Mouse (Mus musculus) intestine, embryonic 15.5 days (tissue): ENCODE results near the gene Rhox3h. TPM values are rescaled to one million over a fixed set of nuclear protein-coding genes. Genes with fewer than 3 reads are reported as not detected.
"Not testable (repeated sequence)": the region's sequence is repeated elsewhere in the genome, so short reads cannot be mapped to it uniquely, and the experiment has no call there.

Experiments used
- ATAC-seq: fragments of 200-750 bp; cut with Nextera tagmentation; 2 replicates; pipeline ENCODE4 v1.8.0; 2017; ENCODE audit warnings: moderate TSS enrichment, moderate library complexity
- H3K27ac ChIP-seq: fragments of 300-500 bp; sonication (generic); 2 replicates; pipeline ENCODE4 v1.5.1; 2015; ENCODE audit warnings: mild to moderate bottlenecking, inconsistent platforms
- H3K27me3 ChIP-seq: fragments of 300-500 bp; sonication (generic); replicated peaks from 2 replicates; pipeline ENCODE4 v1.6.1; 2015; ENCODE audit warnings: inconsistent platforms
- H3K36me3 ChIP-seq: fragments of 300-500 bp; sonication (generic); 2 replicates; pipeline ENCODE4 v1.6.1; 2015; ENCODE audit warnings: inconsistent platforms
- H3K4me1 ChIP-seq: fragments of 300-500 bp; sonication (generic); replicated peaks from 2 replicates; pipeline ENCODE4 v1.6.1; 2015; ENCODE audit warnings: inconsistent platforms
- H3K4me2 ChIP-seq: fragments of 300-500 bp; sonication (generic); replicated peaks from 2 replicates; pipeline ENCODE4 v1.6.1; 2015; ENCODE audit warnings: mild to moderate bottlenecking, inconsistent platforms
- H3K4me3 ChIP-seq: fragments of 300-500 bp; sonication (generic); replicated peaks from 2 replicates; pipeline ENCODE4 v1.5.1; 2015; ENCODE audit warnings: inconsistent platforms
- H3K9ac ChIP-seq: fragments of 300-500 bp; sonication (generic); 2 replicates; pipeline ENCODE4 v1.6.1; 2015; ENCODE audit warnings: inconsistent platforms
- H3K9me3 ChIP-seq: fragments of 300-500 bp; sonication (generic); 2 replicates; pipeline ENCODE4 v1.6.1; 2016; ENCODE audit warnings: inconsistent platforms
- WGBS: fragments of 180-500 bp; shearing (Covaris S2); methylation state at CpG from one replicate; pipeline ENCODE4 v1.1.7; 2015; 5-methylcytosine and 5-hydroxymethylcytosine counted together
- polyA plus RNA-seq: library from polyadenylated mRNA; unstranded; fragments of >200 nt; fragmentation: Nextera tagmentation; extraction: Ambion mirVana; gene quantifications from 2 replicates; pipeline ENCODE4 v1.2.1, GENCODE M21; 2015

Gene Rhox3h
- not detected in 2 replicates for polyA plus RNA-seq

DNA sequence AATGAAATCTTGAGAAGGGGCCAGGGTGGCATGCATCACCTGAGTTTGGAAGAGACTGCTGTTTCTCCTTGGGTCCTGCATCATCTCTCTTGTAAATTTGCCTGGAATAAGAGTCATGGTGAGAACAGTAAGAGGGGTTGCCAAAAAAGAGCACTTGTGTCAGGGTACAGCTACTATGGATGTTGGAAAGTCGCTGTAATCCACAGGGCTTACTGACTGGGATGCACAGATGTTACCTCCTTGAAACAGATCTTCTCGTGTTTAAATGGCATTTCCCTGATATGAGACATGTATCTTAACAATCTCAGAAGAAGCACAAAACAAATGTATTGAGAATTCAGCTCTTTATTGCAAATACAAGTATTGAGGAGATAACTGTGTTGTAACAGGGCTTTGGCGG lies at the start of gene Rhox3h:
Gene Rhox3h, minus strand, starts transcription at position 101 of the 400 bp plus-strand sequence.
- H3K4me3 ChIP-seq, H3K9me3 ChIP-seq, H3K4me1 ChIP-seq, H3K9ac ChIP-seq, H3K27me3 ChIP-seq, H3K4me2 ChIP-seq, ATAC-seq, H3K27ac ChIP-seq, H3K36me3 ChIP-seq: not testable (repeated sequence)
- WGBS, result 88% methylated on average over 1 of the region's 3 CpGs

- H3K4me3 ChIP-seq, result no peak overlapping the region
- H3K9ac ChIP-seq, result no peak overlapping the region
- H3K9me3 ChIP-seq, result no peaks in the 10 kb centered on the region
- no peaks in the 10 kb centered on the region for H3K27me3 ChIP-seq
- H3K27ac ChIP-seq, result no peak overlapping the region
- no peak overlapping the region for H3K4me2 ChIP-seq
- H3K36me3 ChIP-seq, result no peaks in the 10 kb centered on the region
- H3K4me1 ChIP-seq, result no peaks in the 10 kb centered on the region
- no peak for ATAC-seq
- 44% methylated on average over 3 of the region's 3 CpGs for WGBS
Observed at GRCm38 (mm10) chrX:37701821-37702387, 33.3 kb upstream of the Rhox3h start.

GRCm38 (mm10) chrX:37692261-37692660 lies 23.7 kb upstream of the Rhox3h start:
- H3K4me1 ChIP-seq, result no peaks in the 10 kb centered on the region
- no peaks in the 10 kb centered on the region for H3K9me3 ChIP-seq
- ATAC-seq, result no peak
- no peak overlapping the region for H3K9ac ChIP-seq
- 74% methylated on average over 2 of the region's 2 CpGs for WGBS
- H3K4me2 ChIP-seq, result no peak overlapping the region
- H3K36me3 ChIP-seq, result no peaks in the 10 kb centered on the region
- no peaks in the 10 kb centered on the region for H3K27me3 ChIP-seq
- H3K4me3 ChIP-seq, result no peak overlapping the region
- H3K27ac ChIP-seq, result no peak overlapping the region

DNA sequence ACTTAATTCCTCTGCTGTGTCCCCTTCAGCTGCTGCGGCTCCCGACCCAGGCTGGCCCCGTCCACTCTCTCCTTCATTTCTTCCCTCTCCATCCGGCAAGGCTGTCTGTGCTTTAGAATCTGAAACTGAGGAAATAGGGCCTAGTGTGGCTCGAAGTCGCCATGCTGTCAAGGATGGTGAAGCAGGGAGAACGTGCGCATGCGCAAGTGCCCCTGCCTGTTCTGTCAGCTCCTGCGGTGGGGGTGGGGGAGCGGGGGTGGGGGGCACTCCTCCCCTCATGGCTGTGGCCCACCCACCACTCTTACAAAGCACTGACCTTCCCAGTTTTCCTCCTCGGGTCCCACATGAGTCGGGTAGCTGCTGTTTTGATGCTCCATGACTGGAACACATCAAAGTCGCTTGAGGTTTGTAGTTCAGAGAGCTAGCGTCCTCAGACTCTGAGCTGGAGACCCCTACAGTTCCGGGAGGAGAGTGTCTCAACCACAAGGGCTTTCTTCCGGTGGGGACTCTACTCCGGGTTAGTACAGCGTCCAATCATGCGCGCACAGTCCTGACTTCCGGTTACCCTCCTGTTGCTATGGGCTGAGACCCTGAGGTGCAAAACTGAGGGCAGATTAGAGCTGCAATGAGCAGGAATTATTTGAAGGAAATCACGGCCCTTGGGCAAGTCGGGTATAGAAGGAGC lies 14.6 kb upstream of the Rhox3h start:
- Histone ChIP-seq H3K9ac (no peak overlapping the region), H3K36me3 (no peaks in the 10 kb centered on the region), H3K4me1 (no peaks in the 10 kb centered on the region), H3K4me2 (no peak overlapping the region), H3K27ac (no peak overlapping the region), H3K4me3 (no peak overlapping the region), H3K9me3 (no peaks in the 10 kb centered on the region), H3K27me3 (no peaks in the 10 kb centered on the region)
- WGBS, result 86% methylated on average over 24 of the region's 24 CpGs
- ATAC-seq, result no peak

- H3K4me1 ChIP-seq, H3K4me3 ChIP-seq, H3K27ac ChIP-seq, H3K9ac ChIP-seq, ATAC-seq, H3K4me2 ChIP-seq, H3K36me3 ChIP-seq, H3K27me3 ChIP-seq, H3K9me3 ChIP-seq: not testable (repeated sequence)
- 85% methylated on average over 8 of the region's 8 CpGs for WGBS
Observed at GRCm38 (mm10) chrX:37673177-37673576, 4.6 kb upstream of the Rhox3h start, which contains the start of gene Rhox2h. Rhox2h (minus strand) TSS chrX:37673277.

- not testable (repeated sequence) for H3K4me3 ChIP-seq, ATAC-seq, H3K4me2 ChIP-seq, H3K27me3 ChIP-seq, H3K9me3 ChIP-seq, H3K36me3 ChIP-seq, H3K9ac ChIP-seq, H3K27ac ChIP-seq, H3K4me1 ChIP-seq
- 86% methylated on average over 17 of the region's 20 CpGs for WGBS
Observed at GRCm38 (mm10) chrX:37651227-37651626, 17.3 kb downstream of the Rhox3h start, which contains the start of gene Rhox4g. Rhox4g (minus strand) TSS chrX:37651327.

- H3K4me3 ChIP-seq, H3K36me3 ChIP-seq, H3K4me1 ChIP-seq, H3K9me3 ChIP-seq, ATAC-seq, H3K4me2 ChIP-seq, H3K9ac ChIP-seq, H3K27me3 ChIP-seq, H3K27ac ChIP-seq: not testable (repeated sequence)
- 85% methylated on average over 6 of the region's 6 CpGs for WGBS
Observed at GRCm38 (mm10) chrX:37643370-37643769, 25.2 kb downstream of the Rhox3h start, which contains the start of gene Rhox2g. Rhox2g (minus strand) TSS chrX:37643470.

GRCm38 (mm10) chrX:37628512-37628911 lies 40.1 kb downstream of the Rhox3h start, which contains the start of gene Rhox3g:
Rhox3g (minus strand) TSS chrX:37628612.
- H3K4me2 ChIP-seq, H3K27me3 ChIP-seq, H3K4me3 ChIP-seq, H3K4me1 ChIP-seq, H3K36me3 ChIP-seq, ATAC-seq, H3K27ac ChIP-seq, H3K9me3 ChIP-seq, H3K9ac ChIP-seq: not testable (repeated sequence)
- WGBS, result 76% methylated on average over 2 of the region's 2 CpGs

Other genes starting within 250 kb of the Rhox3h start
- not detected in 2 replicates for gene Rhox4b, start 236.3 kb downstream of the Rhox3h start, polyA plus RNA-seq
- gene Rhox2c, start 215.1 kb downstream of the Rhox3h start, polyA plus RNA-seq, result not detected in 2 replicates
- not detected in 2 replicates for gene Rhox3c, start 210.2 kb downstream of the Rhox3h start, polyA plus RNA-seq
- gene Rhox4c, start 188.4 kb downstream of the Rhox3h start, polyA plus RNA-seq, result not detected in 2 replicates
- not detected in 2 replicates for gene Rhox2d, start 175.3 kb downstream of the Rhox3h start, polyA plus RNA-seq
- not detected in 2 replicates for gene Rhox4d, start 154.4 kb downstream of the Rhox3h start, polyA plus RNA-seq
- gene Rhox2e, start 138.3 kb downstream of the Rhox3h start, polyA plus RNA-seq, result not detected in 2 replicates
- gene Rhox3e, start 126.7 kb downstream of the Rhox3h start, polyA plus RNA-seq, result not detected in 2 replicates
- not detected in 2 replicates for gene Rhox4e, start 111.4 kb downstream of the Rhox3h start, polyA plus RNA-seq
- not detected in 2 replicates for gene Rhox2f, start 97.4 kb downstream of the Rhox3h start, polyA plus RNA-seq
- not detected in 2 replicates for gene Rhox3f, start 87.8 kb downstream of the Rhox3h start, polyA plus RNA-seq
- not detected in 2 replicates for gene Rhox4f, start 61.1 kb downstream of the Rhox3h start, polyA plus RNA-seq
- gene Rhox3g, start 40.2 kb downstream of the Rhox3h start, polyA plus RNA-seq, result not detected in 2 replicates
- gene Rhox2g, start 25.3 kb downstream of the Rhox3h start, polyA plus RNA-seq, result not detected in 2 replicates
- gene Rhox4g, start 17.4 kb downstream of the Rhox3h start, polyA plus RNA-seq, result not detected in 2 replicates
- gene Rhox2h, start 4.5 kb upstream of the Rhox3h start, polyA plus RNA-seq, result not detected in 2 replicates
- 2.8 and 2.9 TPM in 2 replicates for gene Rhox5, start 136.1 kb upstream of the Rhox3h start, polyA plus RNA-seq
- 0.14 TPM in 1 of 2 replicates, not detected in the other for gene Rhox6, start 158.1 kb upstream of the Rhox3h start, polyA plus RNA-seq
- not detected in 2 replicates for gene Rhox7a, start 162.9 kb upstream of the Rhox3h start, polyA plus RNA-seq
- gene Rhox8, start 210.2 kb upstream of the Rhox3h start, polyA plus RNA-seq, result not detected in 2 replicates
- not detected in 2 replicates for gene Rhox7b, start 228.5 kb upstream of the Rhox3h start, polyA plus RNA-seq
- not detected in 2 replicates for gene Rhox9, start 233.0 kb upstream of the Rhox3h start, polyA plus RNA-seq